Mouse (Mus musculus) hindbrain, embryonic 11.5 days (tissue): Measurements from ENCODE around the gene Zfp423. TPM values are rescaled to one million over a fixed set of nuclear protein-coding genes. Genes with fewer than 3 reads are reported as not detected.

ENCODE experiments used
- ATAC-seq: fragments of 200-750 bp; cut with Nextera tagmentation; 2 replicates; pipeline ENCODE4 v1.8.0; 2017; ENCODE audit warnings: mild to moderate bottlenecking, moderate TSS enrichment, moderate library complexity; ENCODE audit not compliant: low FRiP score
- DNase-seq: peaks from one replicate; pipeline ENCODE4 v3.0.0-alpha.2; 2015; ENCODE audit warnings: low spot score
- H3K27ac ChIP-seq: fragments of 300-500 bp; sonication (generic); 2 replicates; pipeline ENCODE4 v1.5.1; 2014; ENCODE audit warnings: mild to moderate bottlenecking, low read depth, low read length
- H3K27me3 ChIP-seq: fragments of 300-500 bp; sonication (generic); 2 replicates; pipeline ENCODE4 v1.6.1; 2014; ENCODE audit warnings: mild to moderate bottlenecking, low read length, moderate library complexity, mixed read lengths; ENCODE audit not compliant: control insufficient read depth, insufficient read depth
- H3K36me3 ChIP-seq: fragments of 300-500 bp; sonication (generic); 2 replicates; pipeline ENCODE4 v1.6.1; 2014; ENCODE audit warnings: mild to moderate bottlenecking, low read length, moderate library complexity, mixed read lengths; ENCODE audit not compliant: control insufficient read depth, insufficient read depth
- H3K4me1 ChIP-seq: fragments of 300-500 bp; sonication (generic); replicated peaks from 2 replicates; pipeline ENCODE4 v1.6.1; 2014; ENCODE audit warnings: low read length, mixed read lengths; ENCODE audit not compliant: control insufficient read depth, insufficient read depth
- H3K4me2 ChIP-seq: fragments of 300-500 bp; sonication (generic); replicated peaks from 2 replicates; pipeline ENCODE4 v1.6.1; 2014; ENCODE audit warnings: mild to moderate bottlenecking, low read depth, low read length
- H3K4me3 ChIP-seq: fragments of 300-500 bp; sonication (generic); 2 replicates; pipeline ENCODE4 v1.5.1; 2014; ENCODE audit warnings: low read depth, low read length
- H3K9ac ChIP-seq: fragments of 300-500 bp; sonication (generic); 2 replicates; pipeline ENCODE4 v1.6.1; 2014; ENCODE audit warnings: low read depth, low read length
- H3K9me3 ChIP-seq: fragments of 300-500 bp; sonication (generic); 2 replicates; pipeline ENCODE4 v1.6.1; 2016; ENCODE audit warnings: low read length; ENCODE audit not compliant: control insufficient read depth
- WGBS: fragments of 180-500 bp; shearing (Covaris S2); extraction: QIAGEN DNeasy Blood & Tissue Kit; methylation state at CpG from one replicate; pipeline ENCODE4 v1.1.7; 2014; 5-methylcytosine and 5-hydroxymethylcytosine counted together
- polyA plus RNA-seq: library from polyadenylated mRNA; unstranded; fragments of >200 nt; fragmentation: Nextera tagmentation; extraction: Ambion mirVana; gene quantifications from 2 replicates; pipeline ENCODE4 v1.2.1, GENCODE M21; 2014

The Zfp423 gene
- polyA plus RNA-seq, 1 experiment from 2014 or later: 49.5 TPM

DNA sequence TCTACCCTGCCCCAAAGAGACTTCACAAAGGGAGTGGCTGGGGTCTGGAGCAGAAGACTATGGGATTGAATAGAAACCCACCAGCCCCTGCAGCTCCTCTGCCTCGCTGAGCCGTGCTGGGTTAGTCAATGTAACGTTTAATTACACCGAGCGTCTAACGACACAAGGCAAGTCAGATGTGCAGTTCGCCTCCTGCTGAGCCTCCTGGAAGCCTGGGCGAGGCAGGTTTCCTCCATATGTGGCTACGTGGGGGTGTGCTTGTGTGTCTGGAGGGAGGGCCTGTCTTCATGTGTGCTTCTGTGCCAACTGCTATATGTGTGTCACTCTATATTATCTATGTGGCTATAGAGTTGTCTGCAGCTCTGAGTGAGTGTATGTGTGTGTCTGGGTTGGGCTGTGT is 311.6 kb downstream of the Zfp423 start:
- no peak overlapping the region for H3K4me2 ChIP-seq
- H3K27ac ChIP-seq: no peak overlapping the region
- DNase-seq (no peak), ATAC-seq (no peak)
- H3K36me3 ChIP-seq: no peaks in the 10 kb centered on the region
- WGBS: 76% methylated on average over 9 of the region's 9 CpGs
- H3K4me1 ChIP-seq: 0 out of 2 replicates have a peak, but pooled peaks cover 3% of the 10 kb centered on the region
- H3K9me3 ChIP-seq: no peaks in the 10 kb centered on the region
- no peaks in the 10 kb centered on the region for H3K27me3 ChIP-seq
- no peak overlapping the region for H3K4me3 ChIP-seq
- H3K9ac ChIP-seq: no peak overlapping the region

GRCm38 (mm10) chr8:87645829-87646483 is 313.4 kb downstream of the Zfp423 start:
- ATAC-seq (no peak), DNase-seq (no peak)
- Histone ChIP-seq H3K4me2 (no peak overlapping the region), H3K9me3 (no peaks in the 10 kb centered on the region), H3K4me3 (no peak overlapping the region), H3K4me1 (0 out of 2 replicates have a peak, but pooled peaks cover 3% of the 10 kb centered on the region), H3K27ac (no peak overlapping the region), H3K9ac (no peak overlapping the region), H3K36me3 (no peaks in the 10 kb centered on the region), H3K27me3 (no peaks in the 10 kb centered on the region)
- 65% methylated on average over 5 of the region's 5 CpGs for WGBS

DNA sequence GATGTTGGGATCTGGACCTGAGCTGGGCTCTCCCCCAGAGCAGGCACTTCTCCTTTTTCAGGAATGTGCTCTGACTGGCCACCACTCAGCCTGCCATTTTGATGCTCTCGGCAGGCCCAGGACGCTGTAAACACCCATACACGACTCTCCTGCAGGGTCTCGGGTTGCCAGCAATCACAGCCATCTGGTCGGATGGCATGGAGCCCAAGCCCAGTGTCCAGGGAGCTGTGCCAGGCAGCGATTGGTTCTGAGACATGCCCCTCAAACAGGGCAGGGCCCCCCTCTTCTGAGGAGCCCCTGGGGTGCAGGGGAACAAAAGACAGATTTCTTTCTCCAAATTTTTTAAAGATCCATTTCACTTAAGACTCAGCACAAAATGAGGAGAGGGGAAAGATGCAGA is 314.0 kb downstream of the Zfp423 start:
- no peaks in the 10 kb centered on the region for H3K27me3 ChIP-seq
- no peak overlapping the region for H3K4me3 ChIP-seq
- WGBS: 38% methylated on average over 6 of the region's 6 CpGs
- no peaks in the 10 kb centered on the region for H3K36me3 ChIP-seq
- H3K4me1 ChIP-seq: 0 out of 2 replicates have a peak, but pooled peaks cover 3% of the 10 kb centered on the region
- no peak overlapping the region for H3K9ac ChIP-seq
- 0 out of 2 replicates have a peak overlapping the region, but pooled peaks have one; percentile 17 for H3K4me2 ChIP-seq
- DNase-seq (no peak), ATAC-seq (no peak)
- no peak overlapping the region for H3K27ac ChIP-seq
- H3K9me3 ChIP-seq: no peaks in the 10 kb centered on the region

DNA sequence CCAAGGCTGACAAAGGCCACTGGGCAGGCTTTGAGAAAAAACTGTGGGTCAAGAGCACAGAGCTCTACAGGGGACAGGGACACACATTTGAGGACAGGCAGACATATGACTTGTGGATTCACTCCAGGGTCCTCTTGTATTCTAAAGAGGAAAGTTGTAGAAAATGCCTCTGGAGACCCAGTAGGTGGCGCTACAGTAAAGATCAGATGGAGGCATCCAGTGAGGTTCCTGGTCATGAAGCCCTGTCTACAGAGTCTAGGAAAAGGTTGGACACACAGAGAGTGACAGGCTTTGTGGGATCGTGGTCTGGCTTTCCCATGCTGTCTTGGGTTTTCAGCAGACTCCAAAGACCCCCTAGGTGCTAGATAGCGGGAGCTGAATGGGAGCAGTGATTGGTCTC is 318.5 kb downstream of the Zfp423 start:
- H3K4me2 ChIP-seq: no peak overlapping the region
- H3K27ac ChIP-seq: no peak overlapping the region
- no peaks in the 10 kb centered on the region for H3K9me3 ChIP-seq
- no peaks in the 10 kb centered on the region for H3K36me3 ChIP-seq
- 0 out of 2 replicates have a peak, but pooled peaks cover 3% of the 10 kb centered on the region for H3K4me1 ChIP-seq
- ATAC-seq: no peak
- H3K27me3 ChIP-seq: no peaks in the 10 kb centered on the region
- H3K9ac ChIP-seq: no peak overlapping the region
- H3K4me3 ChIP-seq: no peak overlapping the region
- DNase-seq: peak; percentile 67
- WGBS: 39% methylated on average over 3 of the region's 3 CpGs

- Histone ChIP-seq H3K27ac (no peak overlapping the region), H3K36me3 (no peaks in the 10 kb centered on the region), H3K4me1 (no peaks in the 10 kb centered on the region), H3K4me3 (no peak overlapping the region), H3K9ac (no peak overlapping the region), H3K4me2 (no peak overlapping the region), H3K27me3 (no peaks in the 10 kb centered on the region), H3K9me3 (no peaks in the 10 kb centered on the region)
- 85% methylated on average over 11 of the region's 11 CpGs for WGBS
- ATAC-seq: no peak
- DNase-seq: no peak
These were observed 323.1 kb downstream of the Zfp423 start for GRCm38 (mm10) chr8:87636226-87636742.

DNA sequence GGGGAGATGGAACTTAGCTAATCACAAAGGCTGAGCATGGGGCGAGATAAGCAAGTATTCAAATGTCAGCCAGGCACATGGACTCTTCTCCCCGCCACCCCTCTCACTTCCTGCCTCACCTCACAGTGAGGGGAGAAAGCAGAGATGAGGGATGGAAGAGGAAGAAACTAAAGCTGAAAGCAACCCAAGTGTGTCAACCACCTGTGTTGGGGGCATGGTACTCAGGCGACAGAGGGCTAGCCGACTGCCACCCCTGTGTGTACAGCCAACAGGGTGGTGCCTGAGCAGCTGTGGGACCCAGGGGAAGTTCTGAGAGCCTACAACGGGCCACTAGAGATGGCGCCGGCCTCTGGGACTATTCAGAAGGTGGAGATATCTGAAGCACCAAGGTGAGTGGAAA is 327.6 kb downstream of the Zfp423 start:
- H3K4me1 ChIP-seq: no peaks in the 10 kb centered on the region
- no peak overlapping the region for H3K9ac ChIP-seq
- no peaks in the 10 kb centered on the region for H3K27me3 ChIP-seq
- ATAC-seq: no peak
- DNase-seq: no peak
- H3K27ac ChIP-seq: no peak overlapping the region
- no peaks in the 10 kb centered on the region for H3K9me3 ChIP-seq
- no peak overlapping the region for H3K4me2 ChIP-seq
- H3K4me3 ChIP-seq: no peak overlapping the region
- WGBS: 87% methylated on average over 7 of the region's 7 CpGs
- no peaks in the 10 kb centered on the region for H3K36me3 ChIP-seq

DNA sequence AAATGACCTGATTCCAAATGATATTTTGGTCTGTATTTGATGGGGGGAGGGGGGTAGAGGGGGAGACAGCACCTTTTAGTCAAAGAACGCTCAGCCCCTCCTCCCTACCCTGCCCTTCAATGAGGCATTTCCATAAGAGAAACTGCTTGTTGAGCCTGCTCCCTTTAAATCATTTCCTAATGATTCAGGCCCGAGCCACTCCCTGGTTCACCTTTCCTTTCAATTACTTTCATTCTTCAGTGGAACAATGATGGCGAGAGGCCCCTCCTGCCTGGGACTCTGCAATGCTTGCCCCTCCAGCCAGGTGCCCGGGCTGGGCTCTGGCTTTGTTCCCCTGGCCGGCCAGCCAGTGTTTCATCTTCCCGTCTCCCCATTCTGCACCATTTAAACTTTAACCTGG is 329.7 kb downstream of the Zfp423 start:
- WGBS: 38% methylated on average over 6 of the region's 6 CpGs
- DNase-seq: no peak
- no peak for ATAC-seq

DNA sequence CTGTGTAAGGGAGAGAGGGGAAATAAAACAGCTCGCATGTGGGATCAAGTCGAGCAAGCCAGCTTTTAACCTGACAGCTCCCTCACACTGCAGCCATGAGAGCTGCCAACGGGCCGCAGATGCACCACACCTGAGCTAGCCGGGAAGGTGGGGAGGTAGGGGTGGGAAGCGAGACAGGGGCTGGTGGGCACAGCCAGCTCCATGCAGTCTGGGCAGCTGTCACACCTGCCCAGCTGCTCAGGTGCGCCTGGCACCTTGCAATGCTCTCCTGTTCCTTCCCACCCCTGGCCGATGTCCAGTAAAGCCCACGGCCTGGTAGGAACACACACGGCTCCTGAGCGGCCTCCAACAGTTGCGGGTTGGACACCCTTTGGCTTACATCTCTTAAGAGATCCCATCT is 338.2 kb downstream of the Zfp423 start:
- H3K9ac ChIP-seq: no peak overlapping the region
- no peak for DNase-seq
- WGBS: 89% methylated on average over 12 of the region's 12 CpGs
- H3K4me2 ChIP-seq: no peak overlapping the region
- ATAC-seq: no peak
- H3K4me1 ChIP-seq: no peaks in the 10 kb centered on the region
- H3K27me3 ChIP-seq: no peaks in the 10 kb centered on the region
- no peaks in the 10 kb centered on the region for H3K9me3 ChIP-seq
- no peaks in the 10 kb centered on the region for H3K36me3 ChIP-seq
- no peak overlapping the region for H3K4me3 ChIP-seq
- H3K27ac ChIP-seq: no peak overlapping the region

More for the DNA sequence above, 329.7 kb downstream of the Zfp423 start:
- Histone ChIP-seq H3K4me2 (no peak overlapping the region), H3K27me3 (no peaks in the 10 kb centered on the region), H3K4me1 (no peaks in the 10 kb centered on the region), H3K36me3 (no peaks in the 10 kb centered on the region), H3K9ac (no peak overlapping the region), H3K4me3 (no peak overlapping the region), H3K9me3 (no peaks in the 10 kb centered on the region), H3K27ac (no peak overlapping the region)

DNA sequence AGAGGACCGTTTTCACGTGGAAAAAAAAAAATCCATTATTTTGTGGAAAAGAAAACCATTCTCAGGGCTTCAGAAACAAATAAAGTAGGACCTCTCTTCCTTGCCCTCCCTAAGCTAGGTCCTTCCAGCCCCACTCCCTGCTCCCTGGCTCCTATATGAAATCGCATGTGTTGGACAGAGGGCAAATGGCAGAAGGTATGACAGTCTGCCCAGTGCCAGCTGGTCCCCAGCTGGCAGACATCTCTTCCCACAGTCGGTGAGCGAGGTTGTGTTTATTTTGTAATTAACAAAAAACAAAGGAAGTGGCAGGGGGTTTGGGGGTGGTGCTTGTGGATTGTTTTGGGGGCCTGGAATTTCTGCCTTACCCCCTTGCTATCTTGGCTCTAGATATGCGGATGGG is 339.2 kb downstream of the Zfp423 start:
- no peak overlapping the region for H3K9ac ChIP-seq
- H3K4me1 ChIP-seq: no peaks in the 10 kb centered on the region
- DNase-seq (no peak), ATAC-seq (no peak)
- no peak overlapping the region for H3K4me2 ChIP-seq
- no peaks in the 10 kb centered on the region for H3K9me3 ChIP-seq
- no peaks in the 10 kb centered on the region for H3K27me3 ChIP-seq
- H3K36me3 ChIP-seq: no peaks in the 10 kb centered on the region
- no peak overlapping the region for H3K4me3 ChIP-seq
- 64% methylated on average over 6 of the region's 6 CpGs for WGBS
- no peak overlapping the region for H3K27ac ChIP-seq
